Mouse (Mus musculus) hindbrain, embryonic 10.5 days (tissue): Measurements from ENCODE around the gene Osbpl3. TPM values are rescaled to one million over a fixed set of nuclear protein-coding genes. Genes with fewer than 3 reads are reported as not detected.

Source experiments
- DNase-seq: peaks from one replicate; pipeline ENCODE4 v3.0.0-alpha.2; 2017; ENCODE audit warnings: low spot score
- H3K27ac ChIP-seq: fragments of 300-500 bp; sonication (generic); 2 replicates; pipeline ENCODE4 v1.5.1; 2016; ENCODE audit warnings: mild to moderate bottlenecking, moderate library complexity
- H3K27me3 ChIP-seq: fragments of 300-500 bp; sonication (generic); 2 replicates; pipeline ENCODE4 v1.6.1; 2016; ENCODE audit warnings: mild to moderate bottlenecking; ENCODE audit not compliant: poor library complexity, insufficient read depth, severe bottlenecking
- H3K36me3 ChIP-seq: fragments of 300-500 bp; sonication (generic); 2 replicates; pipeline ENCODE4 v1.6.1; 2016; ENCODE audit warnings: mild to moderate bottlenecking, moderate library complexity
- H3K4me1 ChIP-seq: fragments of 300-500 bp; sonication (generic); replicated peaks from 2 replicates; pipeline ENCODE4 v1.6.1; 2016; ENCODE audit warnings: mild to moderate bottlenecking
- H3K4me3 ChIP-seq: fragments of 300-500 bp; sonication (generic); 2 replicates; pipeline ENCODE4 v1.5.1; 2016; ENCODE audit warnings: mild to moderate bottlenecking, moderate library complexity
- H3K9me3 ChIP-seq: fragments of 300-500 bp; sonication (generic); 2 replicates; pipeline ENCODE4 v1.6.1; 2016; ENCODE audit warnings: mild to moderate bottlenecking, moderate library complexity
- WGBS: fragments of 180-500 bp; shearing (Covaris S2); methylation state at CpG from one replicate; pipeline ENCODE4 v1.1.7; 2016; 5-methylcytosine and 5-hydroxymethylcytosine counted together
- polyA plus RNA-seq: library from polyadenylated mRNA; unstranded; fragments of >200 nt; fragmentation: Nextera tagmentation; extraction: Ambion mirVana; gene quantifications from 2 replicates; pipeline ENCODE4 v1.2.1, GENCODE M21; 2016

Gene Osbpl3
- polyA plus RNA-seq, 1 experiment from 2014 or later: 6.2 TPM

- Histone ChIP-seq H3K27ac (no peak overlapping the region), H3K4me1 (no peaks in the 10 kb centered on the region), H3K9me3 (no peaks in the 10 kb centered on the region), H3K36me3 (no peaks in the 10 kb centered on the region), H3K27me3 (no peaks in the 10 kb centered on the region), H3K4me3 (no peak overlapping the region)
- 81% methylated on average over 4 of the region's 4 CpGs for WGBS
- no peak for DNase-seq
Measured at GRCm38 (mm10) chr6:50306625-50307024, 149.4 kb downstream of the Osbpl3 start.

GRCm38 (mm10) chr6:50304949-50305491, 151.0 kb downstream of the Osbpl3 start:
- Histone ChIP-seq H3K36me3 (no peaks in the 10 kb centered on the region), H3K4me1 (no peaks in the 10 kb centered on the region), H3K4me3 (no peak overlapping the region), H3K27ac (no peak overlapping the region), H3K9me3 (no peaks in the 10 kb centered on the region), H3K27me3 (no peaks in the 10 kb centered on the region)
- 67% methylated on average over 4 of the region's 4 CpGs for WGBS
- DNase-seq: peak; percentile 70

GRCm38 (mm10) chr6:50301121-50301520, 154.9 kb downstream of the Osbpl3 start:
- H3K4me1 ChIP-seq: no peaks in the 10 kb centered on the region
- no peak for DNase-seq

GRCm38 (mm10) chr6:50300622-50301021, 155.4 kb downstream of the Osbpl3 start:
- H3K36me3 ChIP-seq: no peaks in the 10 kb centered on the region
- H3K9me3 ChIP-seq: no peaks in the 10 kb centered on the region
- no peak for DNase-seq
- H3K4me3 ChIP-seq: no peak overlapping the region
- H3K27ac ChIP-seq: no peak overlapping the region
- H3K4me1 ChIP-seq: no peaks in the 10 kb centered on the region
- H3K27me3 ChIP-seq: no peaks in the 10 kb centered on the region
- 68% methylated on average over 6 of the region's 6 CpGs for WGBS

More at GRCm38 (mm10) chr6:50301121-50301520, 154.9 kb downstream of the Osbpl3 start:
- H3K36me3 ChIP-seq: no peaks in the 10 kb centered on the region
- no peaks in the 10 kb centered on the region for H3K27me3 ChIP-seq
- 87% methylated on average over 7 of the region's 7 CpGs for WGBS
- H3K9me3 ChIP-seq: no peaks in the 10 kb centered on the region
- H3K4me3 ChIP-seq: no peak overlapping the region
- no peak overlapping the region for H3K27ac ChIP-seq

GRCm38 (mm10) chr6:50299071-50299470, 156.9 kb downstream of the Osbpl3 start:
- H3K27me3 ChIP-seq: no peaks in the 10 kb centered on the region
- no peaks in the 10 kb centered on the region for H3K36me3 ChIP-seq
- no peaks in the 10 kb centered on the region for H3K9me3 ChIP-seq
- WGBS: 85% methylated on average over 7 of the region's 7 CpGs
- H3K4me1 ChIP-seq: no peaks in the 10 kb centered on the region
- H3K4me3 ChIP-seq: no peak overlapping the region
- H3K27ac ChIP-seq: no peak overlapping the region
- DNase-seq: no peak

- Histone ChIP-seq H3K4me1 (no peaks in the 10 kb centered on the region), H3K4me3 (no peak overlapping the region), H3K27me3 (no peaks in the 10 kb centered on the region), H3K27ac (no peak overlapping the region; the same call in 1 of the 2 replicates), H3K9me3 (no peaks in the 10 kb centered on the region), H3K36me3 (no peaks in the 10 kb centered on the region)
- DNase-seq: no peak
- 89% methylated on average over 9 of the region's 9 CpGs for WGBS
Measured at GRCm38 (mm10) chr6:50297671-50298070, 158.3 kb downstream of the Osbpl3 start.

GRCm38 (mm10) chr6:50295136-50295535, 160.9 kb downstream of the Osbpl3 start:
- Histone ChIP-seq H3K27me3 (no peaks in the 10 kb centered on the region), H3K4me3 (no peak overlapping the region), H3K4me1 (no peaks in the 10 kb centered on the region), H3K27ac (no peak overlapping the region), H3K36me3 (no peaks in the 10 kb centered on the region), H3K9me3 (no peaks in the 10 kb centered on the region)
- DNase-seq: no peak
- 76% methylated on average over 10 of the region's 10 CpGs for WGBS

GRCm38 (mm10) chr6:50294128-50294527, 161.9 kb downstream of the Osbpl3 start:
- H3K4me3 ChIP-seq: no peak overlapping the region
- DNase-seq: peak; percentile 62
- 54% methylated on average over 1 of the region's 1 CpGs for WGBS
- H3K4me1 ChIP-seq: no peaks in the 10 kb centered on the region
- H3K27ac ChIP-seq: no peak overlapping the region
- no peaks in the 10 kb centered on the region for H3K27me3 ChIP-seq
- no peaks in the 10 kb centered on the region for H3K9me3 ChIP-seq
- no peaks in the 10 kb centered on the region for H3K36me3 ChIP-seq

GRCm38 (mm10) chr6:50291650-50292049, 164.4 kb downstream of the Osbpl3 start:
- no peaks in the 10 kb centered on the region for H3K9me3 ChIP-seq
- H3K4me3 ChIP-seq: no peak overlapping the region
- no peak for DNase-seq
- H3K4me1 ChIP-seq: no peaks in the 10 kb centered on the region
- H3K27ac ChIP-seq: no peak overlapping the region
- no peaks in the 10 kb centered on the region for H3K27me3 ChIP-seq
- H3K36me3 ChIP-seq: no peaks in the 10 kb centered on the region
- WGBS: 82% methylated on average over 4 of the region's 4 CpGs

GRCm38 (mm10) chr6:50286881-50287280, 169.1 kb downstream of the Osbpl3 start:
- Histone ChIP-seq H3K9me3 (peaks cover 3% of the 10 kb centered on the region; the same call in 1 of the 2 replicates), H3K27me3 (no peaks in the 10 kb centered on the region), H3K4me3 (no peak overlapping the region), H3K36me3 (no peaks in the 10 kb centered on the region), H3K4me1 (no peaks in the 10 kb centered on the region), H3K27ac (no peak overlapping the region)
- WGBS: 91% methylated on average over 3 of the region's 3 CpGs
- no peak for DNase-seq

- Histone ChIP-seq H3K9me3 (no peaks in the 10 kb centered on the region; the same call in 1 of the 2 replicates), H3K4me3 (no peak overlapping the region), H3K36me3 (no peaks in the 10 kb centered on the region), H3K27me3 (no peaks in the 10 kb centered on the region), H3K27ac (no peak overlapping the region), H3K4me1 (no peaks in the 10 kb centered on the region)
- 92% methylated on average over 7 of the region's 7 CpGs for WGBS
- no peak for DNase-seq
Measured at GRCm38 (mm10) chr6:50279642-50280041, 176.4 kb downstream of the Osbpl3 start.

- Histone ChIP-seq H3K36me3 (no peaks in the 10 kb centered on the region), H3K9me3 (no peaks in the 10 kb centered on the region), H3K4me1 (no peaks in the 10 kb centered on the region), H3K4me3 (no peak overlapping the region), H3K27ac (no peak overlapping the region), H3K27me3 (no peaks in the 10 kb centered on the region)
- DNase-seq: no peak
- WGBS: 90% methylated on average over 4 of the region's 4 CpGs
Measured at GRCm38 (mm10) chr6:50273947-50274346, 182.1 kb downstream of the Osbpl3 start.

GRCm38 (mm10) chr6:50273416-50273815, 182.6 kb downstream of the Osbpl3 start:
- H3K4me3 ChIP-seq: no peak overlapping the region
- H3K27me3 ChIP-seq: no peaks in the 10 kb centered on the region
- no peak overlapping the region for H3K27ac ChIP-seq
- no peaks in the 10 kb centered on the region for H3K9me3 ChIP-seq
- no peaks in the 10 kb centered on the region for H3K4me1 ChIP-seq
- H3K36me3 ChIP-seq: no peaks in the 10 kb centered on the region
- WGBS: 87% methylated on average over 1 of the region's 1 CpGs
- no peak for DNase-seq

GRCm38 (mm10) chr6:50263670-50264069, 192.3 kb downstream of the Osbpl3 start, which contains the start of gene Gsdme:
Gene Gsdme, minus strand, starts transcription at chr6:50263862.
- no peaks in the 10 kb centered on the region for H3K36me3 ChIP-seq
- no peaks in the 10 kb centered on the region for H3K9me3 ChIP-seq
- peaks cover 19% of the 10 kb centered on the region for H3K4me1 ChIP-seq
- H3K27me3 ChIP-seq: no peaks in the 10 kb centered on the region
- H3K4me3 ChIP-seq: no peak within 1 kb of the TSS
- DNase-seq: no peak
- H3K27ac ChIP-seq: no peak within 1 kb of the TSS
- 87% methylated on average over 6 of the region's 6 CpGs for WGBS
